Mouse (Mus musculus) skeletal muscle tissue, adult 2 months (tissue): Measurements from ENCODE around the gene Tyms.
"Not testable (repeated sequence)": the region's sequence is repeated elsewhere in the genome, so short reads cannot be mapped to it uniquely, and the experiment has no call there.

Source experiments
- DNase-seq: peaks from one replicate; pipeline ENCODE4 v3.0.0-alpha.2; 2012; ENCODE audit warnings: low read depth, low spot score

The Tyms gene

GRCm38 (mm10) chr5:30103340-30103739 lies 29.9 kb upstream of the Tyms start:
- no peak for DNase-seq

GRCm38 (mm10) chr5:30098260-30098659 lies 24.8 kb upstream of the Tyms start:
- no peak for DNase-seq

- no peak for DNase-seq
Measured at GRCm38 (mm10) chr5:30095731-30096130, 22.3 kb upstream of the Tyms start.

GRCm38 (mm10) chr5:30094399-30094798 lies 21.0 kb upstream of the Tyms start:
- DNase-seq: no peak

GRCm38 (mm10) chr5:30092701-30093100 lies 19.3 kb upstream of the Tyms start:
- no peak for DNase-seq

GRCm38 (mm10) chr5:30072377-30072776 lies 1.0 kb downstream of the Tyms start:
- no peak for DNase-seq

- no peak for DNase-seq
Measured at GRCm38 (mm10) chr5:30071677-30072076, 1.7 kb downstream of the Tyms start.

- DNase-seq: no peak
Measured at GRCm38 (mm10) chr5:30067726-30068125, 5.7 kb downstream of the Tyms start.

GRCm38 (mm10) chr5:30059607-30060006 lies 13.8 kb downstream of the Tyms start:
- DNase-seq: not testable (repeated sequence)

- DNase-seq: no peak
Measured at GRCm38 (mm10) chr5:30058216-30058731, 15.1 kb downstream of the Tyms start.

- not testable (repeated sequence) for DNase-seq
Measured at GRCm38 (mm10) chr5:30039841-30040240, 33.6 kb downstream of the Tyms start.

GRCm38 (mm10) chr5:30039324-30039723 lies 34.1 kb downstream of the Tyms start:
- not testable (repeated sequence) for DNase-seq

GRCm38 (mm10) chr5:30037111-30037510 lies 36.3 kb downstream of the Tyms start:
- DNase-seq: not testable (repeated sequence)

GRCm38 (mm10) chr5:30035862-30036261 lies 37.6 kb downstream of the Tyms start:
- DNase-seq: not testable (repeated sequence)

GRCm38 (mm10) chr5:30014580-30014979 lies 58.8 kb downstream of the Tyms start:
- peak; percentile 10 for DNase-seq

- peak; percentile 84 for DNase-seq
Measured at GRCm38 (mm10) chr5:30012726-30013503, 60.5 kb downstream of the Tyms start, which contains the start of gene Il6. TSS of gene Il6 (plus strand) at chr5:30013114.
